Mouse (Mus musculus) natural killer cell, adult 2 months (primary cell): ENCODE measurements around the gene Atp1b2.
A peak's percentile ranks its signal among the peaks of the same experiment; 100 is the strongest.

ENCODE experiments used
- DNase-seq, 2 experiments: peaks; one replicate each; pipeline ENCODE4 v3.0.0; 2022; ENCODE audit warnings: low spot score in 2 of 2

Atp1b2 gene

GRCm38 (mm10) chr11:69580572-69581146 lies 25.1 kb downstream of the Atp1b2 start:
- peak; percentile 19 to 22 for DNase-seq

DNA sequence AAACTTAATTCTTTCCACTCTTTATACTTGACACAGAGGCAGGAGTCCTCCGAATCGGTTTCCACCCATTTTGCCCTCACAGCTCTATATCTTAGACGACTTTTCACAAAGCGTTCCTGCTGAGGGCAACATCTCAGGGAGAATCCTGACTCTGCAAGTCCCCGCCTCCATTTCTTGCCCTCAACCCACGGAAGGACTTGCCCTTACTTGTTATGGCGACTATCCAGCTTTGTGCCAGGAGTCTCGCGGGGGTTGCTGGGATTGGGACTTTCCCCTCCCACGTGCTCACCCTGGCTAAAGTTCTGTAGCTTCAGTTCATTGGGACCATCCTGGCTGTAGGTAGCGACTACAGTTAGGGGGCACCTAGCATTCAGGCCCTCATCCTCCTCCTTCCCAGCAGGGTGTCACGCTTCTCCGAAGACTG lies 25.6 kb downstream of the Atp1b2 start, which contains the start of the genes Wrap53 and Trp53:
TSS of gene Wrap53 (minus strand) at position 165 of the 424 bp plus-strand sequence.
TSS of gene Trp53 (plus strand) at position 269 of the 424 bp plus-strand sequence.
- peak; percentile 89 to 91 for DNase-seq

GRCm38 (mm10) chr11:69579128-69580017 lies 26.4 kb downstream of the Atp1b2 start:
- DNase-seq, result peak; percentile 95 to 96

GRCm38 (mm10) chr11:69578301-69578700 lies 27.4 kb downstream of the Atp1b2 start:
- no peak for DNase-seq

DNA sequence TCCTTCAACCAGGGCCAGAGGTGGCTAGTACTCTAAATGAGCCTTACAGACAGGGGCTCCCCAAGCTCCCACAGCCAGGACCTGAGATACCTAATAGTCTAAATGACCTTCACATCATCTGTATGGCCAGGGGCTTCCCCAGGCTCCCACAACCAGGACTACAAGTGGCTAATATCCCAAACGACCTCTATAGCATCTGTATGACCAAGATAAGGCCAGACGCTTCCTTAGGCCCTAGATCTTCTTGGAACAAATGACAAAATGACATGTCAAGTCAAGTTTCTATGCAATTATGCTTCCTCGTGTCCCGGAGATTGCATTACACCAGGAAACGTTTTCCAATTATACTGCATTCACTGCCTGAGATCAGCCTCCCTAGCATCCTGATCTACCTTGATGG lies 29.4 kb downstream of the Atp1b2 start:
- no peak for DNase-seq

DNA sequence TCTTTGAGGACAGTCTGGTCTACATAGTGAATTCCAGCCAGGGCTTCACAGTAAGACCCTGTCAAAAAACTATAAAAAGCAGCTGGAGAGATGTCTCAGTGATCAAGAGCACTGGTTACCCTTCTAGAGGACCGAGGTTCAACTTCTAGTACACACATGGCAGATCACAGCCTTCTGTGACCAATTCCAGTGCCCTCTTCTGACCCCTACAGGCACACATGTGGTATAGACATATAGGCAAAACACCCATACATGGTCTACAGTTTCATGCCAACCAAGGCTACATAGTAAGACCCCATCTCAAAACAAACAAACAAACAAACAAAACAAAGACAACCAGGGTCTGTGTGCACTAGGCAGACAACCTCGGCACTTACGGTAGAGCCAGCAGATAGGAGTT lies 30.5 kb downstream of the Atp1b2 start:
- DNase-seq, result peak in 1 of 2 experiments; percentile 29

DNA sequence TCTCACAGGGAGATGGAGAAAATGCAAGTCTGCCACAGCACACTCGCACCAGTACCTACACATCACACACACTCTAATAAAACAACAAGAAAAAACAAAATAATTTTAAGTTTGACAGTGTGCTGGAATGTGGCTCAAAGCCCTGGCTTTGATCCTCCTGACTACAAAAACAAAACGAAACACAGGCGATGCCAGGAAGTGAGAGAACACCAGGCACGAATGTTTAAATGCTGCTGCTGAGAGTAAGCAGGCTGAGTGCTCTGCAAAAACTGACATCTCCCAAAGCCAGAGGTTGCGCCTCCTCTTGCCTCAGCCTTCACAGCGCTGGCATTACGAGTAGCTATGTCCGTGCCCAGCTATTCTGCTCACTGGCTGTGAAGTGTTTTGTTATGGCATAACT lies 40.6 kb downstream of the Atp1b2 start:
- no peak for DNase-seq

DNA sequence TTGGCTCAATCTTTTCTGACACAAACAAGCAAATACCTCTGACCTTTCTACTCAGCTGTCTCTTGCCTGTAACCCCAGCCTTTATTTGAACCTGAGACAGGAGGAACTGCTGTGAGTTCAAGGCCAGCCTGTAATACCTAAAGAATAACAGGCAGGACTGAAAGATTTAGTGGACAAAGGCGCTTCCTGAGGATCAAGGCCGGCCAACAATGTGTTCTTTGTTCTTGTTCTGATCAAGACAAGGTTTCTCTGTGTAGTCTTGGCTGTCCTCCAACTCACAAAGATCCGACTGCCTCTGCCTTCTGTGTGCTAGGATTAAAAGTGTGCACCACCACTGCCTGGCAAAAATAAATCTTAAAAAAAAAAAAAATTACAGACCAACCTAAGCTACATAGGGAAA lies 41.4 kb downstream of the Atp1b2 start:
- no peak for DNase-seq

DNA sequence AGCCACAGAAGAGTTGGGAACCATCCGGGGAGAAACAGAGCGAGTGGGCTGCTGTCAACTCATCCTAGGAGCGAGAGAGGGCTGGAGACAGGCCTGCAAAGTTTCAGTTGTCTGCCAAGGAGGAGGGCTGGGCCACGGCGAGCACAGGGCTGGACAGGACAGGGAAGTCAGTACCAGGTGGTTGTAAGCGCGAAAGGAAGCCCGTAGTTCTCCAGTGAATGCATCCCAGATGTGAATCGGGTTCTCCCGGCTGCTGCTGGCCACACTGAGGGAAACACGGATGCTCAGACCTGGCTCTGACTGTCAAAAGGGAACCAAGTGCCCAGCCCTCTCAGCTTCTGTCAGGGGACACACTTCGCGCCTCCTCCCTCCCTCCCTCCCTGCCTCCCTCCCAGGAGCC lies 42.4 kb downstream of the Atp1b2 start:
- DNase-seq, result no peak

DNA sequence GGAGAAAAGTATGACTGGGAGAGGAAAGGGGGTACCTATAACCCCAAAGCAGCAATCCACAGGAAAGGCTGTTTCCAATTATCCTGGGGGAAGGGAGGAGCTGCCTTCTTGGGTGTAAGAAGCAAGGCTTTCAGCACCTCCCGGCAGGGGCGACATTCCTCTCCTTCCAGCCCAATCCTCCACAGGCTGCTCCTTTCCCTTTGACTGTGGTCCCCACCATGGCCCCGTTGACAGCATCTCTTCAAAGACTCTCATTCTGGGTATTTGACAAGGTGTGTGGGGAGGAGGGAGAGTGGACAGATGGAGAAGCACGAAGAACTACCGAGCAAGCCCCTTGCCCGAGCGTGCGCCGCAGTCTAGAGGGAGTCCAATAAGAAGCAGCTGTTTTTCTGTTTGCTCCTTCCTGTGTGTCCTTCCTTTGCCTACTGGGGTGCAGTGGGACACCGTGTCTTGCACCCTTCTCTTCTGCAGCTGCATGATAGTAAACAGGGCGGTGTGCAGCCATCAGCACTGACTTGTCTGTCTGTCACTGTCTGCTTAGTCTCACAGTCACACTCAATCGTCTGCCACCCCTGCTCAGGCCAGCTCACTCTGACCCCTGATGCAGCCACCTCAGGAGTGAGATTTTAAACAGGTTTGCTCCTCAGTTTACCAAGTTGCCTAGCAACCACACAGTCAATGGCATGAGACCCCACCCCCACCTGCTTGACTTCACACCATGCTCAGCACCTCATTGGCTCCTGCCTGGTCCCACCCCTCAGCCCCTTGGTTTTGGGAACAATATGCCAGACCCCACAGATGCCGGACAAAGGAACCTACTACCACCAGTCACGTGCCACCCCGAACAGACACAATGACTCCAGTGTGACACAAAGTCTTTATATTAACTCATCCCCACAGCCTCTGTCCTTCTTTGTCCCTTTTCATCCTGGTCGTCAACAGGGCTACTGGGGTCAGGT lies 44.6 kb downstream of the Atp1b2 start:
- no peak for DNase-seq

GRCm38 (mm10) chr11:69559851-69560765 lies 45.6 kb downstream of the Atp1b2 start, which contains the start of gene Efnb3:
Gene Efnb3, minus strand, starts transcription at chr11:69560205.
- no peak for DNase-seq

DNA sequence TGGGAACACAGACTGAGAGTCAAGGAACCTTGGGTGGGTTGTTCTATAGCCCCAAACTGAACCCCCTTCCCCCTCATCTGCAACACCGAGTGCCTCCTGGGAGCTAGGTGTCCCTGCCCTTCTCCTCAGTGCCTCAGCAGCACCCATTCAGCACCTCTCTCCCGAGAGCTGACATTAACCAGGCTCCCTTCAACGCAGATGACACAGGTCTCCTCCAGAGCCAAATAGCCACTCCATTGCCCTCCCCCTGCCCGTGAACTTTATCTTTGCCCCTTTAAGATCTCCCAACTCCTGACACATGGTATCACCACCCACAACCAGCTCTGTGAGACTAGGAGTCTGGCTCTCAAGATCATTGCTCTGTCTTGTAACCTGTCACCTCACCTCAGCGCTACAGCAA lies 46.6 kb downstream of the Atp1b2 start:
- DNase-seq, result no peak

DNA sequence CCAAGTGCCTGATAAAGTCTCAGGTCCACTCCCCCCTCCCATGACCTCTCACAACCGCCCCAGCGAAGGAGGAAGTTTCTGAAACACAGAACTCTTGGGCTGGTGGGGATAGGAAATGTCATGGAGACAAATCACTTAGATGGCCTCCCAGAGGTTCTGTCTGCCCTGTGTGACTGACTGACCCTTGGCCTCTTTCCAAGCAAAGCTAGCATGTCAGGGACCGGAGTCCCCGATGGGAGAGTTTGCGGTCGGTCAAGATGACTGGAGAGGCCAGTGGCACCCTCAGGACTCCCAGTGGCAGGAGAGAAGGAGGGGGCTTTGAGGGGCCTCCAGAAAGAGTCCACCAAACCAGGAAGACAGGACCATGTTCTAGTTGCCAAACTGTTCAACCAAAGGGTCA lies 47.0 kb downstream of the Atp1b2 start:
- DNase-seq, result no peak

GRCm38 (mm10) chr11:69557381-69557958 lies 48.3 kb downstream of the Atp1b2 start:
- no peak for DNase-seq

- DNase-seq, result no peak
These were observed 51.1 kb downstream of the Atp1b2 start for GRCm38 (mm10) chr11:69554539-69555140.

GRCm38 (mm10) chr11:69553341-69553721 lies 52.4 kb downstream of the Atp1b2 start:
- DNase-seq, result no peak

DNA sequence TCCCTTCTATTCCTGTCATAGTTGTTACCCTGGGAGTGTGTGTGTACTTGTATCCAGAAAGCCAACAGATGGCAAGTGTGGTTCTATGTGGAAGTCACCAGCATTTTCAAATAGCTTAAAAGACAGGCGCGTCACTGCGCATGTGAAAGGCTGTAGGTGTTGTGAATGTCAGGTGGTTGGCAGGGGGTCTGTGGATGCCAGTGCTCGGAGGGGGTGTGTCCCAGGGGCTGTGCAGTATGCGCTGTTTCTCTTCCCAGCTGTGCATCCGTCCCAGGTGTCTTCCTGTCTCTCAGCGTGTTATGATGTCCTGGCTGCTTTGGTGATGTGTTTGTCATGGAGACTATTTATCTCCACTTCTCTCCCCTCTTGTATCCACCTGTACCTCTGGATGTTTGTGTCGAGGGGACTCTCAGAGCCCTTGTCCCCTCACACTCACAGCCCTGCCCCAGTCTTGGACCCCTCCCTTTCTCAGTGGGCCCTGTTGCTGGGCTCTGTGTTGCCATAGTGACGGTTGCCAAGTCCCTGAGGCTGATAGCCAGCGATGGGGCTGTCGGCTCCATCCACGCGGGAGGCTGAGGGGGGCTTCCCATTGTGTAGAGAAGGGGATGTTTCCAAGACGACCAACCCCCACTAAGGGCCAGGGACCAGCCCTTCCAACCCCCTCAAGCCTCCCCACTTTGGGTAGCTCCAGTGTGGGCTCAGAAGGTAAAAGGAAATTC lies 53.0 kb downstream of the Atp1b2 start:
- DNase-seq, result no peak

GRCm38 (mm10) chr11:69551310-69551709 lies 54.4 kb downstream of the Atp1b2 start:
- no peak for DNase-seq
